Mouse (Mus musculus): ENCODE results near the gene Ifnar1.
"Not testable (repeated sequence)": the region's sequence is repeated elsewhere in the genome, so short reads cannot be mapped to it uniquely, and the experiment has no call there.

Gene Ifnar1

GRCm38 (mm10) chr16:91484808-91485700 is at the start of gene Ifnar1:
Gene Ifnar1, plus strand, starts transcription at chr16:91485238.
- DNase-seq: peak; percentile 99 to 100

DNA sequence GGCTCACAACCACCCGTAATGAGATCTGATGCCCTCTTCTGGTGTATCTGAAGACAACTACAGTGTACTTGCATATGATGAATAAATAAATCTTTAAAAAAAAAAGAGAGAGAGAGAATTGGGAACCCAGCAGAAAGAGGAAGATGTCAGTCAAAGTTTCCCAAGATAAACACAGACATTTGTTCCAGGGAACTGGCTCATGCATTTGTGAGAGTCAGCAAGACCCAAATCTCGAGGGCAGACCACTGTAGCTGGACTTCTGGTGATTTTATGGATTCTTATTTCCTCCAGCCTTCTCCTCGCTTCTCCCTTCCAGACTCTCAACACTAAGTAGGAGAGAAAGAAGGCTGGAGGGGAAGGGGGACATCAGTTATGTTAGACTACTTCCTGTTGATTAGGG is 47.0 kb upstream of the Ifnar1 start:
- DNase-seq: no peak

GRCm38 (mm10) chr16:91438599-91438998 is 46.4 kb upstream of the Ifnar1 start:
- DNase-seq: not testable (repeated sequence)

GRCm38 (mm10) chr16:91441366-91441765 is 43.7 kb upstream of the Ifnar1 start:
- peak; percentile 59 to 70 for DNase-seq

DNA sequence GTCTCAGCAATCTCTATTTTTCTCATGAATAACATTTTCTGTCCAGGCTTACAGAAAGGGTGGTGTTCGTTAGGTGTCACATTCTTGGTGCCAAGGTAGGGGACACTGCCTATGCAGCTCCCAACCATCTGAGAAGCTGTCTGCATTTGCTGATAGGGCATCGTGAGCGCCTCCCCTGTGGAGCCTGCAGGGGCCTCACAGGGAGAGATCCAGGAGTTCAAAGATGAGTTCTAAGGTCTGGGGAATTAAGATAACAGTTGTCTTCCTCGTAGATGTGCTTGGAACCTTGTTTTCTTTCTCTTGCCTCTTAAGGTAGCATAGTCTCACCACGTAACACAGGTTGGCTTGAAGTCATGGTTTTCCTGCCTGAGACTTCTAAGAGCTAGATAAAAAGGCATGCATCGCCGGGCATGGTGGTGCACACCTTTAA is 43.2 kb upstream of the Ifnar1 start:
- DNase-seq: no peak

DNA sequence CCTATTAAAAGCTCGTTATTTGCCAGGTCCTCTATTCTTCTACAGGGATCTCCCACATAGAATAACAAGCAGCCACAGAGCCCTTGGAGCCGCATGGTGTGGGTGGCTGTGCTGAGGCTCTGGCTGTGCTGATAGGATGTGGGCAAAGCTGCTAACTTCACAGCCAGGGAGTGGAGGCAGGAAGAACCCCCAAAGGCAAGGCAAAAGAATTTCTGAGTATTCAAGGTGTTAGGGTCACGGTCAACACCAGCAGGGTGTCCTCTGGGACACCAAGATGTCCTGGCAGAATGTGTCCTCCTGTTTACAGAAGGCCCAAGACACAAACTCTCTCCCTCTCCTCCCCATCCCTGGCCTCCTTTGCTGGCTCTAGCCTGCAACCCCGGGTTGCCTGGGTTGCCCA is 42.6 kb upstream of the Ifnar1 start:
- DNase-seq: no peak

DNA sequence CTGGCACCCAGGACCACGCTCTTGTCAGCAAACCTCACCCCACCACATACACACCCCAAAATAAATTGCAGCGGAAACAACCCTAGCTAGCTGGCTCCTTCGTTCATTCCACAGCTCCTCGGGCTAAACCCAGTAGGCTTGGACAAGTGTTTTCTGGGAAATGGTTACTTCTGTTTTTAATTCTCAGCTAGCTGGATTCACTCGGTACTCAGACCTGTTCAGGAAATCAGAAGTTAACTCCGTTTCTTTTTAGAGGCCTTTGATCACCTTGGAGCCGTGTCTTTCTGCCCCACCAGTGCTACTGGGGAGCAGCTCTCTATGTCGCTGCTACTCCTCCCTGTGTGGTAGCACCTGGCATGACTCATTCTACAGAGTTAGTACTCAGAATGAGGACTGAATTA is 41.8 kb upstream of the Ifnar1 start:
- DNase-seq: no peak

DNA sequence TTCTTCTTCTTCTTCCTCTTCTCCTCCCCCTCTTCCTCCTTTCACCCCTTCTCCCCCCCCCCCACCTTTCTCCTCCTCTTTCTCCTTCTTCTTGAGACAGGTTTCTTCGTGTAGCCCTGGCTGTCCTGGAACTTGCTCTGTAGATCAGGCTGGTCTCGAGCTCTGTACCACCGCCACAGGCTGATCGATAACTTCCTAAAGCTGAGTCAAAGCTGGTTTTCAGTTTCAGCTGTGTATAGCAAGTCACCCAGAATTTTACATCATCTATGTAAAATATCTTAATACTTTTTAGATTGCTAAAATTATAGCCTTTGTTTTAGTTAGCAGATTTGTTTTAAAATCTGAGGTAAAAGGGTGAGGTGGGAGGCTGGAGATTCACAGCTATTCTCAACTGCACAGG is 40.2 kb upstream of the Ifnar1 start:
- no peak for DNase-seq

GRCm38 (mm10) chr16:91445566-91445965 is 39.5 kb upstream of the Ifnar1 start:
- no peak for DNase-seq

- no peak for DNase-seq
These were observed 38.1 kb upstream of the Ifnar1 start for GRCm38 (mm10) chr16:91446778-91447511.

DNA sequence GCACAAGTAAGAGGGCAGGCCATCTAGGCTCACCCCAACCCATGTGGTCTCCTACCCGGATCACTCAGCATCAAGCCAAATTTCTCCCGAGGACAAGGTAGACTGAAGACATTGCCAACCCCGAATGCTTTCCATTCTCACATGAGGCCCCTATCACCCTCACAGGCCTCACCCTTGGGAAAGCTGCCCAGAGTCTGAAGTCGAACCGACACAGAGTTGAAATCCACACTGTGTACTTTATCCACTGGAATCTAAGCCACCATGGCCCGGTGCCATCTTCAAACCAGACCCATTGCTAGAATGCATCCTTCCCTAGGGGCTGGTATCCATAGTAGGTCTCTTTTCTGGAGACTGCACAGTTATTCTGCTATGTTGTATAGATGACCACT is 37.5 kb upstream of the Ifnar1 start:
- DNase-seq: no peak

DNA sequence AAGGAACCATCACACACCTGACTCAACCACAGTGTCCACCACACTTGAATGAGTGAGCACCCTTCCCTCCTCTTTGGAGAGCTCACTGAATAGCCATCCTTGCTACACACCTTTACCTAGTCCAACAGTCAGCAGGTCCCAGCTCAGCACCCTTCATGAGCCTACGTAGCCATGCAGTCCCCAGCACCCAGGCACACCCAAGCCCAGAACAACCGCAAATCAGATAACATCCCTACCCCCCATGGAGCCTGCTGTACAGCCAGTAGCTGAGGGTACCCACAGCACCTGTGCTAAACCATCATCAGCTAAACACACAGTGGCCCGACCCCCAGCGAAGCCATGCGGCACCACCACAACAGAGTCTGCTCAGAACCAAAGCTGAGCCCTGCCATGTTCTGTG is 37.0 kb upstream of the Ifnar1 start:
- DNase-seq: no peak

DNA sequence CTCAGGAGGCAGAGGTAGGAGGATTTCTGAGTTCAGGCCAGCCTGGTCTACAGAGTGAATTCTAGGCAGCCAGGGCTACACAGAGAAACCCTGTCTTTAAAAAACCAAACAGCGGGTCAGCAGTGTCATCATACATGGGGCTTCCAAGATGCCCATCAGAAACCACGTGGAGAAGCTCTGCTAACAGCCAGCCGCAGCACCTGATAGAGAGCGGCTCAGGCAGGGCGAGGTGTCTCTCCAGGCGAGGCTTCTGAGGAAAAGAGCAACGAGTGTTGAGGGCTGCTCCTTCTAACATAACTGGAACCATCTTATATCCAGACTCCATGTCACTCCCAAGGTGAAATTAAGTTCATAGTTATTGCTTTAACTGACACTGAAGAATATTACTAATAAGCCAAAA is 36.1 kb upstream of the Ifnar1 start:
- DNase-seq: no peak

DNA sequence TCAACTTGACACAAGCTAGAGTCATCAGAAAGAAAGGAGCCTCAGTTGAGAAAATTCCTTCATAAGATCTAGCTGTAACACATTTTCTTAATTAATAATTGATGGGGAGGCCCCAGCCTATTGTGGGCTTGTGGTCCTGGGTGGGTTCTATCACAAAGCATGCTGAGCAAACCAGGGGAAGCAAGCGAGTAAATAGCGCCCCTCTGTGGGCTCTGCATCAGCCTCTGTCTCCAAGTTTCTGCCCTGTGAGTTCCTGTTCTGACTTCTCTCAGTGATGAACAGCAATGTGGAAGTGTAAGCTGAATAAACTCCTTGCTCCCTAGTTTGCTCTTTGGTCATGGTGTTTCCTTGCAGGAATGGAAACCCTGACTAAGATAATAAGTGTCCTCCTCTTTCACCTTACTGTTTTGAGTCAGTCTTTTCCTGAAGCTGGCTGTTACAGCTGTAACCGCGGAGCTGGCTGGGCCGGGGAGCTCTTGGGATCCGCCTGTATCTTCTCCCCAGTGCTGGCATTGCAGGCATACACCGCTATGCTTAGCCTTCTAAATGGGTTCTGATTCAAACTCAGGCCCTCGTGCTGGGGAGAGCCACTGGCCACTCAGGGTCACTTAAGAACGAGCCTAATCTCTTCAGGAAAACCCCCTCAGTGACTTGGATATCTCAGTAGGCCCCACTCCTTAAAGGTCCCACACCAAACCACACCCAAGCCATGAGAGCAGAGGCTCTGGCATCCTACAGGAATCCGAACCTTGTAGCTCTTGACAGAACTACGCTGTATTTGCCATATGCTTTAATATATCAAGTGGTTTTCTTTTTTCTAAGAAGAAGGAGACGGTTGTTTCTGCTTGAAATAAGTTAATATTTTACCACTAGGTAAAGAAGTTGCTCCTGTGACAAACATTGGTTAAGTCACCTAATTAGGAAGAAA is 34.6 kb upstream of the Ifnar1 start:
- DNase-seq: no peak

DNA sequence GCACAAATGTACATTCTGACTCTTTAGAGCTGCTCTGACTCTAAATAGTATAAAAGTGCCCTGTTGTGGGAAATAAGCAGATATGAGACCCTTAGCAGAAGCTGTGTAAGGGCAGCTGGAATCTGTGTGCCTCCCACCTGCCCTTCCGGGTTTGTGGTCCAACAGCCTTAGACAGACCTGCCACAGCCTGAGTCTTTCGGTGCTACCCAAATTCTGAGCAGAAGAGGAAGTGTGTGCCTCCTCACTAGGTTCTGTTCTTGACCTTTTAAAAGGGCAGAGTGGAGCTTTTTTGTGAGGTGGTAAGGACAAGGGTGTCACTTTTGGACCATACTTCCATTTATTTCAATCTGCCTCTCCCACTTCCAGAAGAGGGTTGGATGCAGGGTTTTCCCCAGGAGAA is 33.1 kb upstream of the Ifnar1 start:
- DNase-seq: no peak

DNA sequence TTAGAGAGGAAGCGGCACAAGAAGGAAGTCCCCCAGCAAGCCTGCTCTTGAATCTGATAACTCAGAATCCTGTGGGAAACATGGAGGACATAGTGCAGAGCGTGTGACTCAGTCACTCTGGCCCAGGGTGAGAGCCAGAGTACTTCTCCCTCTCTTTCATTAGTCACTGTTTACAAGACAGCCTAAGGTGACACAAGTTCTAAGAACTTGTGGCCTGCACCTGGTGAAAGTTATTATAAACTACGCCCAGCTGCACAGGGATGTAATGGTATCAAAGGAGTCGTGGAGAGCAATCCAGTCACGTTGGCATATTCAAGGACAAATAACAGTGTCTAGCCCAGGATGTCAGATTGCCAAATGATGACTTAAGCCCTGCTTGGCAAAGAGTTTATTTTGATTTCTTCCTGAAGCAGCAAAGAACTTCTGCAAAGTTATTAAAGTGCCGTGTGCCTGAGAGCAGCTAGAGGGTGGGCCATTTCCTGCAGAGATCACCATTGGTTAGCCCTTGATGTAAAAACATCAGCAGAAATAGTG is 32.6 kb upstream of the Ifnar1 start:
- no peak for DNase-seq

- DNase-seq: no peak
These were observed 29.2 kb upstream of the Ifnar1 start for GRCm38 (mm10) chr16:91455868-91456267.

GRCm38 (mm10) chr16:91458301-91458746 is 26.7 kb upstream of the Ifnar1 start:
- DNase-seq: no peak

DNA sequence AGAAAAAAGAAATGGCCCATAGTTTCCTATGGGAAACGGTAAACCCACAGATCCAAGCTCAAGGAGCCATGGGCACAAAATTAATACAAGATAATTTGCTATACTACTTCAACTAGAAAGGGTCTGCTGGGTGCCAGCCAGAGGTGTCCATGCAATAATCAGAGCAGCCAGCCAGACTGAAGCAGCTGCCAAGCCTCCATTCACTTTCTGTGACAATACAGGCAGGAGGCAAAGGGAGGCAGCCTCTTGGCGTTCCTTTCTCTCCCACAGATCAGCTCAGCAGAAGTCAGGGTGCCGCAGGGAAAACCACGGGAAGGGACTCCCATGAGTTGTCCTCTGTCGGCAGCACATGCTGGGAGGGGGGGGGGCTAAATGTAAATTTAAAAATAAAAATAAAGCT is 26.1 kb upstream of the Ifnar1 start:
- peak; percentile 44 to 55 for DNase-seq

DNA sequence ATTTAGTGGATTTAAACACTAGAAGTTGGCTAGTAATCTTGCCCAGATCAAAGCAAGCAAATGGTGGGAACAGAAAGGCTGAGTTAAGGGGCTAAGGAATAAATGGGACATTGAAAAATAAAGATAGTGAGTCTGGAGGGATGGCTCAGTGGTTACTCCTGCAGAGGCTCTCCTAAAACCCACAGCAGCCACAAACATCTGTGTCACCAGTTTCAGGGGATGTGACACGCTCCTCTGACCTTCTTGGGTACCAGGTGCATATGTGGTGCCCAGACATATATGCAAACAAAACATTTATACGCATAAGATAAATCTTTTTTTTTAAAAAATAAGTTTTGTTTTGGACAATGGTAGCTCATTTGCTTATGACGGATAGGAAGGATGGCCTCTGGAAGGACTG is 25.6 kb upstream of the Ifnar1 start:
- no peak for DNase-seq

DNA sequence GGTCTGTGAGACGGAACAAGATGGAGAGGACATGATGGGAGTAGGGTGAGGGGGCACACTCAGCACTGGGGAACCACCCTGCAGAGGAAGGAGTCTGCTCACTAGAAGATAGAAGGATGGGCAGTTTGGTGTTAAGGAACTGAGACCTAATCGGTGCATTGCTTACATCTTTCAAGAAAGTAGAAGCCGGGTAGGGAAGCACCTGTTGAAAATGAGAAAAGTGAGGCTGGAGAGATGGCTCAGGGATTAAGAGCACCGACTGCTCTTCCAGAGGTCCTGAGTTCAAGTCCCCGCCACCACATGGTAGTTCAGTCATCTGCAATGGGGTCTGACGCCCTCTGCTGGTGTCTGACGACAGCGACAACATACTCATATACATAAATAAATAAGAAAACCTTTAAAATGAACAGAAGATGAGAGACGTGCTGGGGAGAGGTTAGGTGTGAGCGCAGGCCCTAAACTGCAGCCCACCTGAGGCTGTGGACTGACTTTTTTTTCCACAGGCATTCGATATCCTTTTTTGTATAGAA is 25.1 kb upstream of the Ifnar1 start:
- peak in 1 of 2 experiments; percentile 30 for DNase-seq

- DNase-seq: no peak
These were observed 23.9 kb upstream of the Ifnar1 start for GRCm38 (mm10) chr16:91461066-91461638.
